Mouse (Mus musculus) intestine, embryonic 16.5 days (tissue): ENCODE measurements around the gene Glyatl3. TPM values are rescaled to one million over a fixed set of nuclear protein-coding genes. Genes with fewer than 3 reads are reported as not detected.
A peak's percentile ranks its signal among the peaks of the same experiment; 100 is the strongest.

Source experiments
- ATAC-seq: fragments of 200-750 bp; cut with Nextera tagmentation; 2 replicates; pipeline ENCODE4 v1.8.0; 2017; ENCODE audit warnings: moderate TSS enrichment, moderate library complexity
- H3K27ac ChIP-seq: fragments of 300-500 bp; sonication (generic); 2 replicates; pipeline ENCODE4 v1.5.1; 2014; ENCODE audit warnings: mild to moderate bottlenecking, low read length
- H3K27me3 ChIP-seq: fragments of 300-500 bp; sonication (generic); replicated peaks from 2 replicates; pipeline ENCODE4 v1.6.1; 2014; ENCODE audit warnings: low read length, control low read depth, mixed read lengths; ENCODE audit not compliant: control insufficient read depth, insufficient read depth
- H3K36me3 ChIP-seq: fragments of 300-500 bp; sonication (generic); 2 replicates; pipeline ENCODE4 v1.6.1; 2014; ENCODE audit warnings: low read length, control low read depth; ENCODE audit not compliant: control insufficient read depth, insufficient read depth
- H3K4me1 ChIP-seq: fragments of 300-500 bp; sonication (generic); 2 replicates; pipeline ENCODE4 v1.6.1; 2014; ENCODE audit warnings: low read length, control low read depth, mixed read lengths; ENCODE audit not compliant: control insufficient read depth, insufficient read depth
- H3K4me2 ChIP-seq: fragments of 300-500 bp; sonication (generic); 2 replicates; pipeline ENCODE4 v1.6.1; 2014; ENCODE audit warnings: low read depth, low read length, control low read depth
- H3K4me3 ChIP-seq: fragments of 300-500 bp; sonication (generic); 2 replicates; pipeline ENCODE4 v1.5.1; 2014; ENCODE audit warnings: mild to moderate bottlenecking, low read length
- H3K9ac ChIP-seq: fragments of 300-500 bp; sonication (generic); 2 replicates; pipeline ENCODE4 v1.6.1; 2014; ENCODE audit warnings: low read depth, low read length
- H3K9me3 ChIP-seq: fragments of 300-500 bp; sonication (generic); 2 replicates; pipeline ENCODE4 v1.6.1; 2016; ENCODE audit warnings: low read length, control low read depth; ENCODE audit not compliant: control insufficient read depth
- WGBS: fragments of 180-500 bp; shearing (Covaris S2); extraction: QIAGEN DNeasy Blood & Tissue Kit; methylation state at CpG from one replicate; pipeline ENCODE4 v1.1.7; 2014; 5-methylcytosine and 5-hydroxymethylcytosine counted together
- polyA plus RNA-seq: library from polyadenylated mRNA; unstranded; fragments of >200 nt; fragmentation: Nextera tagmentation; extraction: Ambion mirVana; gene quantifications from 2 replicates; pipeline ENCODE4 v1.2.1, GENCODE M21; 2015

Glyatl3 gene
- polyA plus RNA-seq, 1 experiment from 2014 or later: not detected

DNA sequence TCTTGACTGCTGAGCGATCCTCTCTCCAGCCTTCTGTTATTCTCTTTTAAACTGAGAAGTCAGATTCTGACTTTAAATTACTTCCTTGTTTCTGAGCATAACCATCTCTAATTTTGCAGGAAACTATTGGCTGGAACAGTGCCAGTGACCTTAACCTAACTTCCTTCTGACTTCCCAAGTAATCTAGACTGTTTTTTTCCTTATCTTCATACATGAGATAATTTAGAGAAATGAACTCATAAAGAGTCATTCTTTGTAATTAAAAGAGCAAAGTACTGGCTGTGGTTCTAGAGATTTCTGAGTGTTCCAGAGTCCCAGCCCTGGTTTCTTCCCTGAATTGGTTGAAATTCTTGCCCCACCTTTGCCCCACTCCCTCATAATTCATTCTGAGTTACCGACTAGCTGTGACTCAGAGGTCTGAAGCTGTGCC is 40.6 kb downstream of the Glyatl3 start:
- Histone ChIP-seq H3K4me1 (no peaks in the 10 kb centered on the region), H3K4me3 (no peak overlapping the region), H3K9me3 (no peaks in the 10 kb centered on the region), H3K9ac (no peak overlapping the region), H3K27ac (no peak overlapping the region), H3K27me3 (no peaks in the 10 kb centered on the region), H3K4me2 (no peak overlapping the region), H3K36me3 (no peaks in the 10 kb centered on the region)
- WGBS: 21% methylated on average over 2 of the region's 2 CpGs
- ATAC-seq: peak; percentile 92

DNA sequence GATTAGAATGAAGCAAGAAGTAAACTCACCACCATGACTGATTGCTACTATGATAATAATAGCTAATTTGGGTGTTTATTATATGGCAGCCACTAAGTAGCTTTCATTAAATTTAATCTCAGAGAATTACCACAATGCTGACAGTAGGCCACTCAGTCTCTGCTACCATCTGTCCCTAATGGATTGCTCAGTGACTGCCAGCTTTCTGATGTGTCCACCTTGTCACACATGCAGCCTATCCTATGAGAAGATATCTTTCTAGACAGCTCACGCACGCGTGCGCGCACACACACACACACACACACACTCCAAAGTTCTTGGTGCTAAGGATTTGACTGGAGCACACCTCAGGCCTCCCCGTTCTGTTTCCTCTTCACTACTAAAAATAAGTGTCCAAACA is 41.5 kb downstream of the Glyatl3 start:
- Histone ChIP-seq H3K27ac (no peak overlapping the region), H3K9ac (no peak overlapping the region), H3K27me3 (no peaks in the 10 kb centered on the region), H3K4me2 (no peak overlapping the region), H3K36me3 (no peaks in the 10 kb centered on the region), H3K4me3 (no peak overlapping the region), H3K9me3 (no peaks in the 10 kb centered on the region), H3K4me1 (no peaks in the 10 kb centered on the region; the same call in 1 of the 2 replicates)
- ATAC-seq: no peak
- 91% methylated on average over 6 of the region's 6 CpGs for WGBS

DNA sequence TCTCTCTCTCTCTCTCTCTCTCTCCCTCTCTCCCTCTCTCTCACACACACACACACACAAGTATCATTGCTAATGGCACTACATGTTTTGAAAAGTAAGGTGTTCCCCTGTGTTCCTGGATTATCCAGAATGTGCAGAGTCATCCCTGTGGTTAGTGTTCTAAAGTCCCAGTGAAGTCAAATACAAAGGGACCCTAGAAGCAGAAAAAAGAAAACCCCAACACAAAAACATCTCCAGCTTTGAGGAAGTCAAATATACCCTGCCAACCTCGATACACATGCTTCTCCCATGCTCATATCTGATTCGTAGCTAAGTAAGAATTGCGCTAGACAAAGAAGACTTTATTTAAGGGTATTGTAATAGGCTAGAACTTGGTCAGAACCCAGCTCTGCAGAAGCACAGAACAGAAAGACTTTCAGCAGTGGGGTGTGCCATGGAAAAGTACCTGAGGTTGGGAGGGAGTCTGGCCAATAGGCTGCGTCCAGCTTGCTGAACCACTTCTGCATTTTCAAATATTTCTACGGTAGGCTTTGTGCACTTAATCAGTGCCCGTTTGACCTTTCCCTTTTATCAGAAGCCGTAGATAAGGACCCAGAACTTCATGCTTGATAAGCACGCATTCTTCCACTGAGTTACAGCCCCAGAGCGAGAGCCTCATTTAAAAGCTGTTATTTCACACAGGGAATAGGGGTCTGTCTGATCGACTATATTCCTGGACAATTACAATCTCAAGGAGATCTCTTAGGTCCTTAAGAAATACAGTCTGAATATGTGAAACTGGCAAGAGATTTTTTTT is 45.0 kb downstream of the Glyatl3 start:
- peak; percentile 70 for ATAC-seq
- H3K4me3 ChIP-seq: no peak overlapping the region
- no peaks in the 10 kb centered on the region for H3K27me3 ChIP-seq
- no peaks in the 10 kb centered on the region for H3K36me3 ChIP-seq
- peak overlapping the region; percentile 26; the same call in 1 of the 2 replicates for H3K27ac ChIP-seq
- peak overlapping the region; percentile 29; the same call in 1 of the 2 replicates for H3K4me2 ChIP-seq
- WGBS: 49% methylated on average over 10 of the region's 10 CpGs
- no peaks in the 10 kb centered on the region for H3K9me3 ChIP-seq
- H3K9ac ChIP-seq: no peak overlapping the region
- H3K4me1 ChIP-seq: no peaks in the 10 kb centered on the region; the same call in 1 of the 2 replicates

DNA sequence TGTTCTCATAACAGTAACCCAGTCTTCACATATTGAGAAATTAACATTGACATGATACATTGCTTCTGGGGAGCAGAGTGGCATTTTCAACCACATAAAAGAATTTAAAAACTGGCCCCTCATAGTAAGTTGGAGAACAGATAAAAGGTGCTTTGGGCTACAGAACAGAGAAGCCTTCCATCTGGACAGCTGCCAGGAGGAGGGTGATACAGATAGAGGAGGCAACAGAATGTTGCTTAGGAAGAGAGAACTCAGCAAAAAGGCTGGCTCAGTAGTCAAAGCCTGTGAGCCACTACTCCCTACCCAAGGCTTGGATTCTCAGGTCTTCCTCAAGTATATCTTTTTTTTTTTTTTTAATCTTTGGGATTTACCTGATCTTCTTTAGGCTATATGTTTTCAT is 59.1 kb downstream of the Glyatl3 start:
- no peak overlapping the region for H3K4me3 ChIP-seq
- H3K36me3 ChIP-seq: no peaks in the 10 kb centered on the region
- H3K27me3 ChIP-seq: no peaks in the 10 kb centered on the region
- H3K4me1 ChIP-seq: no peaks in the 10 kb centered on the region
- no peak overlapping the region for H3K9ac ChIP-seq
- no peak overlapping the region for H3K4me2 ChIP-seq
- no peaks in the 10 kb centered on the region for H3K9me3 ChIP-seq
- H3K27ac ChIP-seq: no peak overlapping the region
- ATAC-seq: no peak

Other genes with a start within 250 kb of the Glyatl3 start
- gene Esp1, start 187.2 kb downstream of the Glyatl3 start, polyA plus RNA-seq: not detected in 2 replicates
- gene Crisp2, start 107.3 kb downstream of the Glyatl3 start, polyA plus RNA-seq: 0.10 TPM in 1 of 2 replicates, not detected in the other
- gene Rhag, start 103.2 kb downstream of the Glyatl3 start, polyA plus RNA-seq: 1.9 and 4.3 TPM in 2 replicates
- gene 9130008F23Rik, start 33.8 kb downstream of the Glyatl3 start, polyA plus RNA-seq: 5.8 and 7.8 TPM in 2 replicates
- 49.7 and 49.8 TPM in 2 replicates for gene Mut, start 20.3 kb upstream of the Glyatl3 start, polyA plus RNA-seq
- 16.0 and 17.9 TPM in 2 replicates for gene Cenpq, start 20.7 kb upstream of the Glyatl3 start, polyA plus RNA-seq